Mouse (Mus musculus) activated CD4-positive, CD25-positive, alpha-beta regulatory T cell, adult 4 months (primary cell): ENCODE measurements around the gene Defb26. TPM values are rescaled to one million over a fixed set of nuclear protein-coding genes. Genes with fewer than 3 reads are reported as not detected.

Experiments used
- ATAC-seq: one replicate; pipeline ENCODE4 v1.8.0; 2017
- polyA plus RNA-seq, 2 experiments: library from polyadenylated mRNA; unstranded; fragments of 100-300 nt; shearing (Covaris generic); gene quantifications; one replicate each; pipeline ENCODE4 v1.2.1; 2017

The Defb26 gene
- not detected for polyA plus RNA-seq

- no peak for ATAC-seq
Measured at GRCm38 (mm10) chr2:152511592-152511991, at the start of gene Defb26. Gene Defb26, minus strand, starts transcription at chr2:152511692.

- ATAC-seq, result no peak
Measured at GRCm38 (mm10) chr2:152556655-152557054, 45.2 kb upstream of the Defb26 start.

GRCm38 (mm10) chr2:152553774-152554423 lies 42.4 kb upstream of the Defb26 start:
- no peak for ATAC-seq

GRCm38 (mm10) chr2:152548124-152548523 lies 36.6 kb upstream of the Defb26 start:
- ATAC-seq, result no peak

GRCm38 (mm10) chr2:152544691-152545090 lies 33.2 kb upstream of the Defb26 start:
- no peak for ATAC-seq

- no peak for ATAC-seq
Measured at GRCm38 (mm10) chr2:152543478-152543877, 32.0 kb upstream of the Defb26 start.

- no peak for ATAC-seq
Measured at GRCm38 (mm10) chr2:152542897-152543296, 31.4 kb upstream of the Defb26 start.

GRCm38 (mm10) chr2:152541979-152542378 lies 30.5 kb upstream of the Defb26 start:
- ATAC-seq, result no peak

GRCm38 (mm10) chr2:152539944-152540710 lies 28.6 kb upstream of the Defb26 start, which contains the start of gene Defb29:
Gene Defb29, minus strand, starts transcription at chr2:152540098.
- no peak for ATAC-seq

- ATAC-seq, result no peak
Measured at GRCm38 (mm10) chr2:152517981-152518380, 6.5 kb upstream of the Defb26 start, which contains the start of gene Defb28. Gene Defb28, plus strand, starts transcription at chr2:152518255.

- ATAC-seq, result no peak
Measured at GRCm38 (mm10) chr2:152516084-152516483, 4.6 kb upstream of the Defb26 start.

- no peak for ATAC-seq
Measured at GRCm38 (mm10) chr2:152503950-152504349, 7.5 kb downstream of the Defb26 start.

- no peak for ATAC-seq
Measured at GRCm38 (mm10) chr2:152500863-152501229, 10.6 kb downstream of the Defb26 start.

- ATAC-seq, result no peak
Measured at GRCm38 (mm10) chr2:152500204-152500862, 11.2 kb downstream of the Defb26 start.

- no peak for ATAC-seq
Measured at GRCm38 (mm10) chr2:152498020-152498419, 13.5 kb downstream of the Defb26 start.

- ATAC-seq, result no peak
Measured at GRCm38 (mm10) chr2:152493151-152493550, 18.3 kb downstream of the Defb26 start.

GRCm38 (mm10) chr2:152490038-152490437 lies 21.5 kb downstream of the Defb26 start, which contains the start of gene Defb22:
Gene Defb22, minus strand, starts transcription at chr2:152490138.
- no peak for ATAC-seq

GRCm38 (mm10) chr2:152487024-152487423 lies 24.5 kb downstream of the Defb26 start:
- no peak for ATAC-seq

GRCm38 (mm10) chr2:152481726-152482125 lies 29.8 kb downstream of the Defb26 start:
- no peak for ATAC-seq

GRCm38 (mm10) chr2:152480881-152481280 lies 30.6 kb downstream of the Defb26 start:
- ATAC-seq, result peak; percentile 28

- no peak for ATAC-seq
Measured at GRCm38 (mm10) chr2:152476763-152477162, 34.7 kb downstream of the Defb26 start, which contains the start of gene Defb20. Gene Defb20, plus strand, starts transcription at chr2:152477063.

GRCm38 (mm10) chr2:152472434-152472833 lies 39.1 kb downstream of the Defb26 start:
- no peak for ATAC-seq

GRCm38 (mm10) chr2:152470973-152471372 lies 40.5 kb downstream of the Defb26 start:
- ATAC-seq, result no peak
